Mouse (Mus musculus) neural tube, embryonic 15.5 days (tissue): ENCODE measurements around the gene Arhgef19. TPM values are rescaled to one million over a fixed set of nuclear protein-coding genes. Genes with fewer than 3 reads are reported as not detected.

Source experiments
- ATAC-seq: fragments of 200-750 bp; cut with Nextera tagmentation; 2 replicates; pipeline ENCODE4 v1.8.0; 2017; ENCODE audit warnings: mild to moderate bottlenecking, moderate TSS enrichment, moderate library complexity; ENCODE audit not compliant: low FRiP score
- H3K27ac ChIP-seq: fragments of 300-500 bp; sonication (generic); replicated peaks from 2 replicates; pipeline ENCODE4 v1.5.1; 2015; ENCODE audit warnings: mild to moderate bottlenecking, inconsistent platforms
- H3K27me3 ChIP-seq: fragments of 300-500 bp; sonication (generic); replicated peaks from 2 replicates; pipeline ENCODE4 v1.6.1; 2015; ENCODE audit warnings: inconsistent platforms
- H3K36me3 ChIP-seq: fragments of 300-500 bp; sonication (generic); 2 replicates; pipeline ENCODE4 v1.6.1; 2015; ENCODE audit warnings: inconsistent platforms
- H3K4me1 ChIP-seq: fragments of 300-500 bp; sonication (generic); 2 replicates; pipeline ENCODE4 v1.6.1; 2015; ENCODE audit warnings: inconsistent platforms
- H3K4me2 ChIP-seq: fragments of 300-500 bp; sonication (generic); 2 replicates; pipeline ENCODE4 v1.6.1; 2015; ENCODE audit warnings: inconsistent platforms, mild to moderate bottlenecking, moderate library complexity
- H3K4me3 ChIP-seq: fragments of 300-500 bp; sonication (generic); replicated peaks from 2 replicates; pipeline ENCODE4 v1.5.1; 2015; ENCODE audit warnings: mild to moderate bottlenecking, inconsistent platforms
- H3K9ac ChIP-seq: fragments of 300-500 bp; sonication (generic); replicated peaks from 2 replicates; pipeline ENCODE4 v1.6.1; 2015; ENCODE audit warnings: mild to moderate bottlenecking, inconsistent platforms
- H3K9me3 ChIP-seq: fragments of 300-500 bp; sonication (generic); replicated peaks from 2 replicates; pipeline ENCODE4 v1.6.1; 2016; ENCODE audit warnings: inconsistent platforms
- WGBS: fragments of 180-500 bp; shearing (Covaris S2); methylation state at CpG from one replicate; pipeline ENCODE4 v1.1.7; 2015; ENCODE audit warnings: mixed read lengths; 5-methylcytosine and 5-hydroxymethylcytosine counted together
- polyA plus RNA-seq: library from polyadenylated mRNA; unstranded; fragments of >200 nt; fragmentation: Nextera tagmentation; extraction: Ambion mirVana; gene quantifications from 2 replicates; pipeline ENCODE4 v1.2.1, GENCODE M21; 2015

Gene Arhgef19
- polyA plus RNA-seq, 1 experiment from 2014 or later = 1.3 TPM

DNA sequence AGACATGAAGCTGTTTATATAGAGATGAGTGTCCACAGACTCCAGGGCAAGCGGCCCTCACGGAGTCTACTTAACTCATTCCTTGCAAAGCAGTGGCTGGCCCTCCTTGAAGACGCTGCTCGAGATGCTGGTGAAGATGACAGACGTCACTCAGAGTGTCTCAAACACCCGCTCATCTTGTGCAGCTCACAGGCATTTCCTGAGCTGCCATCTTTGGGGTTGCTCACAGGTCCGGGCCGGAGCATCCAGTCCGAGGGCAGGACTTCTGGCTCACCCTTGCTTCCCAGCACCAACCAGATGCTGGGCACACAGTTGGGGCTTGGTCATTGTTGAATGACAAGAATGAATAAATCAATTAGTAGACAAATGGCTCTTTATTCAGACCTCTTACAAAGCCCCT, 26.4 kb upstream of the Arhgef19 start:
- Histone ChIP-seq H3K4me2 (peak overlapping the region; percentile 95; the same call in 1 of the 2 replicates), H3K27ac (peak overlapping the region; percentile 80), H3K9ac (no peak overlapping the region), H3K4me3 (no peak overlapping the region), H3K4me1 (peaks cover 21% of the 10 kb centered on the region), H3K9me3 (no peaks in the 10 kb centered on the region), H3K36me3 (no peaks in the 10 kb centered on the region), H3K27me3 (no peaks in the 10 kb centered on the region)
- ATAC-seq = no peak
- 75% methylated on average over 9 of the region's 9 CpGs for WGBS

GRCm38 (mm10) chr4:141213342-141213741, 26.0 kb upstream of the Arhgef19 start:
- Histone ChIP-seq H3K4me1 (peaks cover 21% of the 10 kb centered on the region), H3K4me2 (peak overlapping the region; percentile 95), H3K4me3 (peak overlapping the region; percentile 62), H3K27ac (peak overlapping the region; percentile 80), H3K27me3 (no peaks in the 10 kb centered on the region), H3K36me3 (no peaks in the 10 kb centered on the region), H3K9ac (peak overlapping the region; percentile 75), H3K9me3 (no peaks in the 10 kb centered on the region)
- 26% methylated on average over 2 of the region's 2 CpGs for WGBS
- ATAC-seq = no peak

- under 1% methylated on average over 24 of the region's 24 CpGs for WGBS
- Histone ChIP-seq H3K9ac (peak within 1 kb of the TSS; percentile 75), H3K27ac (peak within 1 kb of the TSS; percentile 80), H3K4me1 (peaks cover 21% of the 10 kb centered on the region), H3K9me3 (no peaks in the 10 kb centered on the region), H3K27me3 (no peaks in the 10 kb centered on the region), H3K4me2 (peak within 1 kb of the TSS; percentile 95), H3K4me3 (peak within 1 kb of the TSS; percentile 62), H3K36me3 (no peaks in the 10 kb centered on the region)
- ATAC-seq = peak; percentile 74
Observed at GRCm38 (mm10) chr4:141213770-141214336, 25.4 kb upstream of the Arhgef19 start, which contains the start of gene Rsg1. TSS of gene Rsg1 (plus strand) at chr4:141213956.

DNA sequence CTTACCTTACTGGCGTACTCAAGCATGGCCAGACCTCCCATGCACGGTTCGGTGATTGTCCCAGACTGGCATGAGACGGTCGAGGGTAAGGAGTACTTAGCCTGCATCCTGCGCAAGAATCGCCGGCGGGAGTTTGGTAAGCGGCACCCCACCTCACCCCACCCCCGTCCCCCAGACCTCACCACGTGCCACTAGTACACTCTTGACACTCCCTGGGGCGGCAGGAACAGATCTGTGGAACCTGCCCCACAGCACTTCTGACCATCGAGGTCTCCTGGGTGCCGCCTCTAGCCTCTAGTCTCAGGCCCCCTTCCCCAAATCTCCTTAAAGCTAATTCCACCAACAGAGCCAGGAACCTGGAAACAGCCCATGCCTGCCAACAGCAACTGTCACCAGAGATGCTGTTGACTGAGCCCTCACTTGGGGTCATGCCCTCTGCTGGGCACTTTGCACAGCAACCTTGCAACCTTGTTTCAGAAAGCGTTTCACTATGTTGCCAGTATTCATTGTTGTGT, 24.9 kb upstream of the Arhgef19 start:
- H3K27me3 ChIP-seq = no peaks in the 10 kb centered on the region
- peaks cover 21% of the 10 kb centered on the region for H3K4me1 ChIP-seq
- ATAC-seq = peak; percentile 29
- H3K27ac ChIP-seq = peak overlapping the region; percentile 80
- H3K4me2 ChIP-seq = peak overlapping the region; percentile 95
- H3K4me3 ChIP-seq = peak overlapping the region; percentile 62
- WGBS = under 1% methylated on average over 16 of the region's 16 CpGs
- no peaks in the 10 kb centered on the region for H3K36me3 ChIP-seq
- H3K9ac ChIP-seq = peak overlapping the region; percentile 75
- no peaks in the 10 kb centered on the region for H3K9me3 ChIP-seq

DNA sequence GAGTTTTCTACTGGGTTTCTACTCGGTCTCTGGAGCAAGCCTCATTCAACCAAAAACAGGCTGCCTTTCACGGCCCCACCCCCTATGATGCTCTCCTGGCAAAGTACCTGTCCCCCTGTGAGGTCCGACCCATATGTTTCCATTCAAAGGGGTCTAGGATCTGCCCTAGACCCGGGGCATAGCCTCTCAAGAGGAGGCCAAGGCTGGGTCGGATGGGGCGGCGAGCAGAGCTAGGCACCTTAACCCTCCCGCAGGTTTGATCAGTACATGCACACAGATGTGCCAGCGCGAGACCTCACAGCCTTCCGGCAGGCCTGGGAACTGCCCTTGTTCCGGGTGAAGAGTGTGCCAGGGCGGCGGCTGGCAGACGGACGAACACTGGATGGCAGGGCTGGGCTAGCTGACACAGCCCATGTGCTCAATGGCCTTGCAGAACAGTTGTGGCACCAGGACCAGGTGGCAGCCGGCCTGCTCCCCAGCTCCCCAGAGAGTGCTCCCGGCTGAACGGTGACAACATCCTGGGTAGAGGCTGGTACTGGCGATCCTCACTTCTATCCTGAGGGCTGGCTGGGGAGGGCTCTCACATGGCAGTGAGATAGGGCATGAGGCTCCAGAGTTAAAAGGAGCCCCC, 19.6 kb upstream of the Arhgef19 start:
- no peaks in the 10 kb centered on the region for H3K9me3 ChIP-seq
- no peak overlapping the region for H3K4me3 ChIP-seq
- 79% methylated on average over 20 of the region's 20 CpGs for WGBS
- no peak overlapping the region for H3K27ac ChIP-seq
- no peaks in the 10 kb centered on the region for H3K27me3 ChIP-seq
- H3K4me2 ChIP-seq = no peak overlapping the region
- no peak for ATAC-seq
- peaks cover 4% of the 10 kb centered on the region for H3K36me3 ChIP-seq
- peaks cover 2% of the 10 kb centered on the region for H3K4me1 ChIP-seq
- no peak overlapping the region for H3K9ac ChIP-seq

DNA sequence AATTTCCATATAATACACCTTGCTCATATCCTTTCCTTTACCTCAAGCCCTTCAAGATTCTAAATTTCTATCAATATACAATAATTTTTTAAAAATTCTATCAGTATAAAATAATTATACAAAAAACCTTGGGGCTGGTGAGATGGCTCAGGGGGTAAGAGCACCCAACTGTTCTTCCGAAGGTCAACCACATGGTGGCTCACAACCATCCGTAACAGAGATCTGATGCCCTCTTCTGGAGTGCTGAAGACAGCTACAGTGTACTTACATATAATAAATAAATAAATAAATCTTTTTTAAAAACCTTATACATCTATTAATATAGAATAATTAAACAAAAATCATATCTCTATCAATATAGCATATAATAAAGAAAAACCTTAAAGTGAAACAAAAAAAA, 17.5 kb upstream of the Arhgef19 start:
- Histone ChIP-seq H3K9ac (no peak overlapping the region), H3K36me3 (peaks cover 4% of the 10 kb centered on the region), H3K27ac (no peak overlapping the region), H3K4me2 (no peak overlapping the region), H3K4me1 (no peaks in the 10 kb centered on the region), H3K9me3 (no peaks in the 10 kb centered on the region), H3K4me3 (no peak overlapping the region), H3K27me3 (no peaks in the 10 kb centered on the region)
- 76% methylated on average over 2 of the region's 2 CpGs for whole genome bisulfite sequencing
- ATAC-seq = no peak

DNA sequence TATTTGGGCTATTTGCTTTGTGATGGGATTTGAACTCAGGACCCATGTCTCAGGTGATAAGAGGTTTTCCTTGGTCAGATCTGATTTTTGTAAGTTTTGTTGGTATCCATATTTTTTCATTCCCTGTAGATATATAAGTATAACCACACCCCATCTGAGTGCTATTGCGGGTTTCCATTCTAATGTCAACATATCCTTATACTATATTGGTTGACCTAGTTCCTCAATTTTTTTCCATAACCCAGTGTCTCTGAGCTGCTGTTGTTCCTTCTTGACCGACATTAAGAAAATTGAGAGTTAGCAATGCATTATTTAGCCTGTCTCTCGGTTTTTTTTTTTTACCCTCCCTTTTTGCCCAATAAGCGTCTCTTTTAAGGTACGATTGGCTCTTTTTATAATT, 16.5 kb upstream of the Arhgef19 start:
- ATAC-seq = no peak
- Histone ChIP-seq H3K9me3 (no peaks in the 10 kb centered on the region), H3K9ac (no peak overlapping the region), H3K27me3 (no peaks in the 10 kb centered on the region), H3K36me3 (peaks cover 4% of the 10 kb centered on the region), H3K27ac (no peak overlapping the region), H3K4me1 (no peaks in the 10 kb centered on the region), H3K4me2 (no peak overlapping the region), H3K4me3 (no peak overlapping the region)
- WGBS = 88% methylated on average over 5 of the region's 5 CpGs

DNA sequence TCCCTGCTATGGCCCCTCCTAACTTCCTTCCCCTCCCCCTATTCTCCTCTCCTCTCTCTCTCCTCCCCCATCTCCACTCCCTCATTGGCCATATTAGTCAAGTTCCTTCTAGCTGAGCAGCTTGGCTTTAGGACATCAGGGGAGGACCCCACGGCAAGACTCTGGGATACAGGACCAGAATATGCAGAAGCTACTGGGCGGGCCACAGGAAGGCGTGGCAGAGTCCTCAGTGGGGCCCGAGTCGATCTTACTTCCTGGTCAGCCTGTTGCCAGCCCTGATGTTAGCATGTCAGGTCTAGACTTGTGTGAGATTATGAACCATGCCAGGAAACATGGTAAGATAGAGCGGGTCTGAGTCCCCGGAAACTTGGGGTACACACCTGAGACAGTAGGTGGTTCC, 10.6 kb upstream of the Arhgef19 start:
- no peaks in the 10 kb centered on the region for H3K36me3 ChIP-seq
- H3K4me2 ChIP-seq = no peak overlapping the region
- H3K4me3 ChIP-seq = no peak overlapping the region
- H3K27me3 ChIP-seq = peaks cover 4% of the 10 kb centered on the region; the same call in 1 of the 2 replicates
- no peaks in the 10 kb centered on the region for H3K9me3 ChIP-seq
- no peaks in the 10 kb centered on the region for H3K4me1 ChIP-seq
- H3K27ac ChIP-seq = no peak overlapping the region
- no peak overlapping the region for H3K9ac ChIP-seq
- ATAC-seq = no peak
- WGBS = 92% methylated on average over 7 of the region's 7 CpGs

DNA sequence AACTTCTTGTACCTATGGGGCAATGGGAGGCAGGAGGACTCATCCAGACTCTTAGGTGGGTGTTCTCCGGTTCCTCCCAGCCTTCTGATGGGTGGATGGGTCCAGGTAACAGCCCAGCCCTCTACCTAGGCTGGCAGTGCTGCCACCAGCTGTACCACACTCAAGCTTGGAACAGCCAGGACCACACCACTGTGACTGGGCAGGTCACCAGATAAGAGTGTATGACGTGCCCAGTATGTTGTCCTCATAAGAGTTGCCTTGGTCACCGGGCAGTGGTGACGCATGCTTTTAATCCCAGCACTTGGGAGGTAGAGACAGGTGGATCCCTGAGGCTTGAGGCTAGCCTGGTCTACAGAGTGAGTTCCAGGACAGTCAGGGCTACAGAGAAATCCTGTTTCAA, 6.1 kb upstream of the Arhgef19 start:
- H3K27me3 ChIP-seq = peaks cover 16% of the 10 kb centered on the region
- no peak overlapping the region for H3K9ac ChIP-seq
- ATAC-seq = no peak
- no peaks in the 10 kb centered on the region for H3K4me1 ChIP-seq
- no peak overlapping the region for H3K4me3 ChIP-seq
- H3K27ac ChIP-seq = no peak overlapping the region
- no peak overlapping the region for H3K4me2 ChIP-seq
- WGBS = 94% methylated on average over 4 of the region's 4 CpGs
- no peaks in the 10 kb centered on the region for H3K9me3 ChIP-seq
- H3K36me3 ChIP-seq = no peaks in the 10 kb centered on the region

DNA sequence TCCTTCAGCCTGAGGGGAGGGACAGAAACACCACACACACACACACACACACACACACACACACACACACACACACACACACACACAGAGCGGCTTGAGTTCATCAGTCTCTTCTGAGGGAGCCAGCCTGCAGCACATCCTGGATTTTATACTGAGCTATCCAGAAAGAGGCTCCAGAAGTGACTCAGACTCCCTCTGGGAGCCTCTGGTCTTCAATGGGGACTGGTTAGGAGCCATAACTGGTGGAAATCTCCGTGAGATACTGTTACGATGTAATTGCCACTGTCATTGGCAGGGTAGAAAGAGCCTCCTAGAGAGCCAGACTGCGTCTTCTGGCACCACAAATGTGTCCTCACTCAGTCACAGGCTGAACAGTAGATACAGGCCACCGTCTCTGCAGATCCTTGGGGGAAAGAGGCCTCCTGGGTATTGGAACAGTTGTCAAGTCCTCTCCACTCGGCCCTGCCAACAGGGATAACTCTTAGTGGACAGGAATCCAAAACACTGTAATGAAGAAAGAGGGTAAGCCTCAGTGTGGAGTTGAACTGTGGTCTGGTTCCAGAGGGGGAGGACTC, 3.7 kb upstream of the Arhgef19 start:
- Histone ChIP-seq H3K9me3 (no peaks in the 10 kb centered on the region), H3K4me2 (no peak overlapping the region), H3K4me1 (peaks cover 20% of the 10 kb centered on the region), H3K36me3 (no peaks in the 10 kb centered on the region), H3K9ac (no peak overlapping the region), H3K4me3 (no peak overlapping the region), H3K27me3 (peaks cover 41% of the 10 kb centered on the region), H3K27ac (no peak overlapping the region)
- ATAC-seq = no peak
- WGBS = 52% methylated on average over 6 of the region's 6 CpGs

GRCm38 (mm10) chr4:141236856-141237255, 2.4 kb upstream of the Arhgef19 start:
- Histone ChIP-seq H3K4me3 (no peak overlapping the region), H3K36me3 (no peaks in the 10 kb centered on the region), H3K9ac (no peak overlapping the region), H3K4me1 (peaks cover 22% of the 10 kb centered on the region), H3K27ac (no peak overlapping the region), H3K4me2 (no peak overlapping the region), H3K9me3 (no peaks in the 10 kb centered on the region), H3K27me3 (peaks cover 53% of the 10 kb centered on the region)
- no peak for ATAC-seq
- WGBS = 76% methylated on average over 3 of the region's 3 CpGs
